Mouse (Mus musculus) gastrocnemius, adult 8-10 months (tissue): ENCODE data around the gene Iqgap2. TPM values are rescaled to one million over a fixed set of nuclear protein-coding genes. Genes with fewer than 3 reads are reported as not detected.

Source experiments
- DNase-seq, 2 experiments: peaks; one replicate each; pipeline ENCODE4 v3.0.0; 2022; ENCODE audit warnings: low spot score in 2 of 2
- total RNA-seq, 4 experiments: library from RNA; stranded (reverse); gene quantifications; 2 replicates each; pipeline ENCODE4 v1.2.4; 2022

Iqgap2 gene
- total RNA-seq, 4 experiments from 2014 or later: 0.39 to 0.92 (median 0.84) TPM

- no peak for DNase-seq
Measured at GRCm38 (mm10) chr13:95780038-95780437, 111.7 kb downstream of the Iqgap2 start.

GRCm38 (mm10) chr13:95779261-95779660, 112.5 kb downstream of the Iqgap2 start:
- DNase-seq: no peak

DNA sequence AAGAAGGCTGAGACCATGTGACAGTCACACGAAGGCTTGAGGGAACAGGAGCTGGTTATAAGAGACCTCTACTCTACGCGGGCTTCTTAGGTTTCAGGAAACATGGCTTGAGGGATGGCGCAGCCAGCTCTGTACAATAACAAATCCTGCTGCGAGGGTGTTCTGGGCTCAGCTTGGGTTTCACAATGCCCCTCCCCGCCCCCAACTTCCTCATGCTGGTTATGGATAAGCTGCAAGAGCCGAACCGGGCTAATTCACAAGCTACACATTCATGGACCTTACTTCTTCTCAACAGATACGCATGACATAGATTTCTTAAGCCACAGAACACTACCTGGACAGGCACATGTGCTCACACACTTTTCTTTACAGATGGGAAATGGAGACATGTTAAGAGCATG, 113.0 kb downstream of the Iqgap2 start:
- no peak for DNase-seq

DNA sequence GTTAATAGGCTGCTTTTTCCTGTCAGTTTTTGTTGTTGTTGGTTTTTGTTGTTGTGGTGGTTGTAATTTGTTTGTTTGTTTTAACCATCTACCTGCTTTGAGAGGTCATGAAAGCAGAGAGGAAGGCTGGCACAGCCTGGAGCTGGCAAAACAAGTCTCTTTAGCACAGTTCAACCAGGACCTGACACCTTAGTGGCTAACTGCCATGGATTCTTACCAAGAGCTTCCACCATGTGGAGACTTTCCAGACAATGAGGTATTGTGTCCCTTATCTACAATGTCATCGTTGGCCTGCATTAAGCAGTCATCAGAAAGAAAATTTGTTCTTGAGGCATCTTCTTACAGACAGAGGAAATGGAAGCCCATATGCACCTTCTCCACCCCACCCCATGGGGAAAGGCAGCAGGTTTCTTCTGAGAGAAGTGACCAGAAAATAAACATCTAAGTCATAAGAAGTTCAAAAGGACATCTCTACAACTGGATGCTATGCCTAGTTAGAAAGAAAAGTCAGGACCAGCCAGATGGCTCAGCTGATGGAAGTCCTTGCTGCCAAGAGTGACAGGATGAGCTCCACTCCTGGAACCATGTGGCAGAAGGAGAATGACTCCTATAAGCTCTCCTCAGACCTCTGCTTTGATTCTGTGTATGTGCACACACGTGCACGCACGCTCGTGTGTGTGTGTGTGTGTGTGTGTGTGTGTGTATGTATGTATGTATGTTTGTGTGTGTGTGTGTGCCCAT, 113.9 kb downstream of the Iqgap2 start:
- DNase-seq: no peak

DNA sequence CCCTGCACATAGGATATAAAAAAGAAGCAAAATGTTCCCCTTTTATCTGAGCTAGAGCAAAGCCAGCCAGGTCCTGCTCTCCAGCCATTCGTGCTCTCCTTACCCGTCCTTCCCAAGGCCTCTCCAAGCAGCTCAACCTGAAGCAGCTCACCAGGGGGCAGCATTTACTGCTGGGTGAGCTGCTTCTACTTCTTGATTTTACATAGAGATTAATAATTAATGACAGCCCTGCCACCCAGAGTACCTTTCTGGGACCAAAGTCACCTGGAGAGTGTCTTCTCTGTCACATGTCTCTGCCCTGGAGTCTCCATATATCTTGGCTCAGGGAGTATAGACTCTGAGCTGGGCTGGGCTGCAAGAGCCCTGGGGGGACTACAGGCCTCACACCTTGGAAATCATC, 114.5 kb downstream of the Iqgap2 start:
- peak; percentile 21 to 37 for DNase-seq

GRCm38 (mm10) chr13:95774966-95775696, 116.6 kb downstream of the Iqgap2 start:
- DNase-seq: no peak

DNA sequence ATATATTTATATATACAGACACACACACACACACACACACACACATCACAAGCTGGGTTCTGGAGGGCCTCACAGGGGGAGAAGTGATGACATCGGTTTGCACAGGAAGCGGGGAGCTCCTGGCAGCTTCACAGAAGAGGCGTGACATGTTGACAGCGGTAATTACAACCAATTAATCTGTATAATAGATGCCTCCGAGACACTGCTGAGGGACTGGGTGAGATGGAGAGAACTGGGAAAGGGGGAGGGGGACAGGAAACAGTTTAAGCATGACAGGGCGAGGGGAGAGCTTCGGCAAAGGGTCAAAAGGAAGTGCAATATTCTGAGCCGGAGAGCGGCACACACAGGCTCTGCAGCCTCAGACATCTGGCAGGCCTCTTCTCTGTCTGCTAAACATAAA, 126.7 kb downstream of the Iqgap2 start:
- DNase-seq: no peak

- DNase-seq: no peak
Measured at GRCm38 (mm10) chr13:95763876-95764517, 127.7 kb downstream of the Iqgap2 start.

DNA sequence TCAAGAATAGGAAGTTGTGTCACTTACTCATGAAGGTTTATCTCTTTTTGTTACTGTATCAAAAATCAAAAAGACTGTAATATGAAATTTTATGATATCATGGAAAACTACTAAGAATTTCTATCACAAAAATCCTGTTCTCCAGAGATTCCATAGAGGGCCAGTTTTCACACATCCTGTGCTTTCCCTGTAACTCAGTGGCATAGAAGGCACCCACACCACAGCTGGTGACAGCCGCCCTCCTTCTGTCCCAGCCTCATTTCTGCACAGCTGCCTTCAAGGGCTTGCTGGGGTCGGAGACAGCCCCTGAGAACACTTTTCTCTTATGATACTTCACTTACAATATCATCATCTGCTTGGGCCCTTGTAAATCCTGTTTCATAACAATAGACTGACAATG, 131.9 kb downstream of the Iqgap2 start:
- DNase-seq: no peak

GRCm38 (mm10) chr13:95754285-95754684, 137.4 kb downstream of the Iqgap2 start:
- DNase-seq: no peak

GRCm38 (mm10) chr13:95752386-95752785, 139.3 kb downstream of the Iqgap2 start:
- DNase-seq: no peak

DNA sequence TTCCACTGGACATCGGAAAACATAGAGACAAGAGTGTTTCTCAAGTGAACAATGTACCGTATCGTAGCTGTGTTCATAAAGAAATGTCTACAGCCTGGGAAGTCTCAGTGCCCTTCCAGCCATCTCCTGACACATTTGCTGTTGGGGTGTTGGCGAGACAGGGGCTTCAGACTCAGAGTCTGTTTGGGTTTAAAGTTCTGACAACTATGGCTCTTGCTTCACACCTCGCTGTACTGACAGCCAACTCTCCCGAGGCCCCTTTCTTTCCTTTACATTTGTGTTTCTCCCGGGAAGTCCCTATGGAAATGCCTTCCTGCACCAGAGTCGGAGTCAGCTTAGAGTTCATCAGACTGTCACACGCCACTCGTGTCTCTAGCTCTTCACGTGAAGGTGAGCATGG, 144.2 kb downstream of the Iqgap2 start:
- DNase-seq: no peak

DNA sequence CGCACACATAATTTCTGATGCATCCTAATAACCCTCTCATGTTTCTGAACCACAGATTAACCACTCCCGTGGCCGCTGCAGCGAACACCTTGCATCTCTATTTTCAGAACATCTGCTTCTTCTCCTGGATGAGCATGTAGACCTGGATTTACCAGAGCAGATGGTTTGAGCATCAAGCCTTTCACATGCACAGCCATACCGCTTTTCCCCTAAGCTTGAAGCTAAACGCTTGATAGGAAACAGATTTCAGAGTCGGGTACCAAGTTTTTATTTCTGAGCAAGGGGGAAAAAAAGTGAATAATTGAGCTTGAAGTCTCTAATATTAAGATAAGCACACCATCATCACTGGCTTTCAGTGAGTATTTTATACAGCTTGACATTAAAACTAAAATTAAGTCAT, 144.6 kb downstream of the Iqgap2 start:
- no peak for DNase-seq

- DNase-seq: no peak
Measured at GRCm38 (mm10) chr13:95746509-95746908, 145.2 kb downstream of the Iqgap2 start.

GRCm38 (mm10) chr13:95745451-95745850, 146.3 kb downstream of the Iqgap2 start:
- DNase-seq: no peak

- DNase-seq: no peak
Measured at GRCm38 (mm10) chr13:95742881-95743466, 148.7 kb downstream of the Iqgap2 start.

DNA sequence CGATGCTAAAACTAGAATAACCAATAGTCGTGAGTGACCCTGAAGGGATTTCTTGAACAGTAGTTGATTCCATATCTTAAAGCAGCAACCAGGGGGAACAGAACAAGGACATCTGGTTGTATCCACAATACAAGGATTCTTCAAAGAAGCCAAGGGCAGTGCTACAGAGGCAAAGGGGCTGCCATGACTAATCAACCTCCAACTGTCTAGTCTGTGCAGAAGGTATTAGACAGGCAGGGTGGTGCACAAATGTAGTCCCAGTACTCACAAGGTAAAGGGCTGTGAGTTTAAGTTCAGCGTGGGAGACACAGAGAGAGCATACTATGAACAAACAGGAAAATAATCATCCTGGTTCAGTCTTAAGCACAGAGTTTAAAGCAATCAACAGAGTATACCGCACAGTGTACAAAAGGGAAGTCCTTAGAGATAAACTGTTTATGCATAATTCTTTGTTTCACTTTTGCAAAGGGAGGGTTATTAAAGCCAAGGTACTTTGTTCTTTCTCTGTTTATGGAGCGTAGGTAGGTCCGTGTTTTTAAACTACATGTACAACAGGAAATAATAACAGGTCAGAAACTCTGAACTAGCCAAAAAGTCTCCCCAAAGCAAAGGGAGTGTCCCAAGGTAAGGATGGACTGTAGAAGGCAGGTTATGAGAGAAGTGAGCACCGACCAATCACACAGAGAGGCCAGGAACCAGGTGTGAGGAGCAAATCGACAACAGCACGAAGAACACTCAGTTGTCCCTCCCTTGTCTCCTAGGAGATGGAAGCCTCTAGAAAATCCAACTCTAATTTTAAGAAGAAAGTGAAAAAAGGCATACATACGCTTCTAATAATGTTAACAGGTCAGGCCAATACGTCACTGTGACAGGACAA, 149.7 kb downstream of the Iqgap2 start:
- DNase-seq: no peak

DNA sequence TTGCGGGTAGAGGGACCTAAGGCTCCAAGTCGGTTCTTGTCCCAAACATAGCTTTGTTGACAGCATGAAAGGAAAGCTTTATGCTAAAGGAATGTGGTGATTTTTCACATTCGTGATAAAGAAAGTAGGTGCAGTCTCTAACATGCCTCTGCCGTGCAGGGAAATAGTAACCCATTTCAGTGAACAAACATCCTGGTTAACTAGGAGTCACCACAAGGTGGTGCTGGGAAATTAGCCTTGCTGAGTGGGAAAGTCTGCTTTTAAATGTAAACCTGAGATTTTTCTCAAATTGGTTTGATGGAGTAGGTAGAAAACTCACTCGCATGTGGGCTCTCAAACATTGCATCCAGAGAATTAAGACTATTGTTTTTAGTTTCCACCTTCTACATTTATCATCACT, 152.1 kb downstream of the Iqgap2 start:
- no peak for DNase-seq

- DNase-seq: no peak
Measured at GRCm38 (mm10) chr13:95730491-95730890, 161.2 kb downstream of the Iqgap2 start.

- peak; percentile 20 for DNase-seq
Measured at GRCm38 (mm10) chr13:95719320-95720232, 172.1 kb downstream of the Iqgap2 start.
